Mouse (Mus musculus): ENCODE measurements at regions not wholly inside any gene's neighbourhood (a gene's known extent, or its start where the extent isn't known, plus 50 kb on each side); places are given as distances from the start of the nearest gene placed in this dataset.

- H3K4me3 ChIP-seq, result no peak overlapping the region
- intact Hi-C loops (cut with DNase I), result no loop called here
- no peak for DNase-seq (ENCODE audit: extremely low spot score in 1 of 2, low spot score in 2 of 2)
- H3K27ac ChIP-seq, result no peak overlapping the region
- no peak for TF ChIP-seq CTCF (IDR thresholded peaks at IDR 0.05)
Measured at GRCm38 (mm10) chr13:116243272-116243784, 66.2 kb downstream of the Isl1 start.

DNA sequence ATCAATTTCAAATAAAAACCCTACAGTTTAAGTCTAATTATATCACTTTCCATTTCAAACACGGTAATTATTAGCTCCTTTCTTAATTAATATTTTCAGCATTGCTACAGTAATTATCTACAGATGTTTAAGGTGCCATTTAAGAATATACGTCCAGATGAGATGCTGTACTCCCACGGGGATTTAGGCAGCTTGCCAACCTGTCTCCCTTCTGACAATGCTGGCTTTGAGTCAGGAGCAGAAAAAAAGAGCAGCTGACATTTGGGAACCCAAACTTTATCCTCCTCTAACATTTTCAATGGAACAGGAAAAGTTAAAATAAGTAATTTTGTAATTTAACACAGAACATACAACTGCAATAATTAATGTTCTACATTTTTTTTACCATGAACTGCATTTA is 94.4 kb downstream of the Isl1 start:
- intact Hi-C loops (cut with DNase I), result no loop called here
- Histone ChIP-seq H3K4me3 (no peak overlapping the region), H3K27ac (no peak overlapping the region)
- TF ChIP-seq CTCF (IDR thresholded peaks at IDR 0.05), result no peak
- DNase-seq (ENCODE audit: extremely low spot score in 1 of 2, low spot score in 2 of 2), result no peak

DNA sequence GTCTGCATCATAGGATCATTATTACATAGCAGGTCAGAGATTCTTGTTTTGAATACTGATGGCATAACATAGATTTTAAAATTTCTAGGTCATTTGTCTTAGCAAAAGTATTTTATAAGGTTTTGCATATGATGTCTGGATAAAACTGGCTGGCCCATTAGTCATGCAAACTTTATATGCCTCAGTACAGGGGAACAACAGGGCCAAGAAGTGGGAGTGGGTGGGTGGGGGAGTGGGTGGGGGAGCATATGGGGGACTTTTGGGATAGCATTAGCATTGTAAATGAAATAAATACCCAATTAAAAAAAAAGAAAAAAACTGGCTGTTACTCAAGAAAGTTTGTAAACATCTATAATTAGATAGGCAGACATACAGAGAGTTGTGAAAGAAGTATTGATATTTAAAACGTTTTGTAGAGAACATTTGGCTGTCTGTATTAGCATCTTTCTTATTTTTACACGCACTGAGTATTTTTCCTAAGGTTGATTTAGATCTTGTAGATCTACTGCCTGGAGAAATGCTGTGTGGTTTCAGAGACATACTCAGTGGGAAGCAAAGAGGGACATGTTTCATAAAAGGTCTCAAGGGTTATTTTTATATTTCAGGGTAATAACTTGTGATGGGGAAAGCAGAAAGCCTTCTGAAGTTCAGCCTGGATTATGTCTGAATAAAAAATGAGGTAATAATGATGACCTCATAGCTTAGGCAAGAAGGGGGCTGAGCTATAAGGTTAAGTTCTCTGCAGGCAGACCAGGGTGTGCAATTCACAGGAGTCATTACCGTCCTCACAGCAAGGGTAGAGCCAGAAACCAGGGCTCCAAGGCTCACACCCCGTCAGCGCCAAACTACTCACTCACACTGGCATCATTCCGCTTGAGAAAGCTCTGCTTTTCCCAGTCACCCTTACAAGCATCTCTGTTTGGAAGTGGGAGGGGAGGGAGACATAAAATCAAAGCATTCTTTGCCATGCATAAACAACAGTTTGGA is 95.4 kb downstream of the Isl1 start:
- DNase-seq (ENCODE audit: extremely low spot score in 1 of 2, low spot score in 2 of 2), result no peak
- intact Hi-C loops (cut with DNase I), result no loop called here
- no peak overlapping the region for H3K4me3 ChIP-seq
- no peak overlapping the region for H3K27ac ChIP-seq
- no peak for TF ChIP-seq CTCF (IDR thresholded peaks at IDR 0.05)

- intact Hi-C loops (cut with DNase I), result no loop called here
- H3K27ac ChIP-seq, result no peak overlapping the region
- H3K4me3 ChIP-seq, result no peak overlapping the region
- DNase-seq (ENCODE audit: extremely low spot score in 1 of 2, low spot score in 2 of 2), result no peak
- TF ChIP-seq CTCF (IDR thresholded peaks at IDR 0.05), result no peak
Measured at GRCm38 (mm10) chr13:116201177-116201920, 108.1 kb downstream of the Isl1 start.

DNA sequence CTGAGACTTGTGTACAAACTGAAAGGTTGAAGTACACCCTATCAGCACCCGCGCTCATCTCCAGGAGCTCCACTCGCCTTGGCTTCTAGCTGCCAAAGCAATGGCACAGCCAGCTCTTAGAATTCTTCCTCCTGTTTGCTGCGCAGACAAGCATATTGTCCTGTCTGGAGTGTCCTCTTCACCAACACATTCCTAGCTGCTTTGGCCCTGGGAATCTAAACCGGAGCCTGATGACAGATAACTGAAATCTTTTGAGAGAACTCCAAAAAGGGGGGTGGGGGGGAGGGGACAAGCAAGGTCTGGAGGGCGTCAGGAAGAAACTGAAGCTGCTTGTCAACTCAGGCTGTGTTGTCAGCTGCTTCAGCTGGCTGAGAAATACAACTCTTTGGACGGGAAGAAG is 122.4 kb downstream of the Isl1 start:
- intact Hi-C loops (cut with DNase I), result no loop called here
- Histone ChIP-seq H3K4me3 (no peak overlapping the region), H3K27ac (no peak overlapping the region)
- TF ChIP-seq CTCF (IDR thresholded peaks at IDR 0.05), result no peak
- no peak for DNase-seq (ENCODE audit: extremely low spot score in 1 of 2, low spot score in 2 of 2)

DNA sequence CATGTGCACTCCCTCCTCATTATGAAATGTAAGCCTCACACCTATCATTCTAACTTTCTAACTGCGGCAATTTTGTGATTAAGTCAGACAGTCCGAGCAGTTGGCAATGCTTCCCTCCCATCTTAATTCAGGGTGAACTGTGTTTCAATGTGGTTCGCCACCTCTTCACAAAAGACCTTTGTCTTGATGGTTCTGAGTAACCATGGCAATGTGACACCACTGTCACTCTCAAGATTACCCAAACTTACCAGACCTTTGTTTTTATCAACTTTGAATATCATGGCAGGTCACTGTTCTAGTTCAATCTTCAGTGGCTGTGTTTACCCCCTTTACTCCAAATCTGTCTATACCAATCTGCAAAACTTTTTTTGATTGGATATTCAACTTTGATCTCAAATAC is 131.7 kb downstream of the Isl1 start:
- no peak for DNase-seq (ENCODE audit: extremely low spot score in 1 of 2, low spot score in 2 of 2)
- no peak for TF ChIP-seq CTCF (IDR thresholded peaks at IDR 0.05)
- intact Hi-C loops (cut with DNase I), result no loop called here
- Histone ChIP-seq H3K27ac (no peak overlapping the region), H3K4me3 (no peak overlapping the region)

- DNase-seq (ENCODE audit: extremely low spot score in 1 of 2, low spot score in 2 of 2), result no peak
- no peak overlapping the region for H3K27ac ChIP-seq
- H3K4me3 ChIP-seq, result no peak overlapping the region
- intact Hi-C loops (cut with DNase I), result no loop called here
- TF ChIP-seq CTCF (IDR thresholded peaks at IDR 0.05), result no peak
Measured at GRCm38 (mm10) chr13:116174976-116175375, 134.5 kb downstream of the Isl1 start.

DNA sequence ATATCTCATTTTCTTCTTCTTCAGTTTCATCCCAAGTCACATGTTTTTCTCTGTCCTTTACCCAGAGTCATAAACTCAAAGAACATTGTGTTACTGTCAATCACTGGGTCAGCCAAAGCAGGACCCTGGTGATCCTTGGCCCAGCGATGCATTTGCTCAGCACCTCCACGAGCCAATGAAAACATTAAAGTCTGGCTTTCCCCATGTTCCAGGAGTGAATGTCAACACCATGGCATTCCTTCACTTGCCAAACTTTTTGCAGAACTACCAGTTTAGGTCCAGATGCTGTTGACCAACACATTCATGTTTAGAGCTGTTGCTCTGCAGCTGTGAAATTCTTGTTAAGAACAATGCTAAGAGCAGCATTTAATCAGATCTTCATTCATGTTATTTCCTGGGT is 135.6 kb downstream of the Isl1 start:
- intact Hi-C loops (cut with DNase I), result no loop called here
- H3K4me3 ChIP-seq, result no peak overlapping the region
- no peak for TF ChIP-seq CTCF (IDR thresholded peaks at IDR 0.05)
- no peak for DNase-seq (ENCODE audit: extremely low spot score in 1 of 2, low spot score in 2 of 2)
- no peak overlapping the region for H3K27ac ChIP-seq

- no peak overlapping the region for H3K27ac ChIP-seq
- no peak overlapping the region for H3K4me3 ChIP-seq
- no peak for TF ChIP-seq CTCF (IDR thresholded peaks at IDR 0.05)
- no peak for DNase-seq (ENCODE audit: extremely low spot score in 1 of 2, low spot score in 2 of 2)
- intact Hi-C loops (cut with DNase I), result no loop called here
Measured at GRCm38 (mm10) chr13:116143022-116143421, 166.5 kb downstream of the Isl1 start.

GRCm38 (mm10) chr13:116118664-116119063 is 190.8 kb downstream of the Isl1 start:
- intact Hi-C loops (cut with DNase I), result no loop called here
- Histone ChIP-seq H3K27ac (no peak overlapping the region), H3K4me3 (no peak overlapping the region)
- no peak for TF ChIP-seq CTCF (IDR thresholded peaks at IDR 0.05)
- DNase-seq (ENCODE audit: extremely low spot score in 1 of 2, low spot score in 2 of 2), result no peak

- no peak overlapping the region for H3K27ac ChIP-seq
- TF ChIP-seq CTCF (IDR thresholded peaks at IDR 0.05), result no peak
- intact Hi-C loops (cut with DNase I), result no loop called here
- no peak overlapping the region for H3K4me3 ChIP-seq
- no peak for DNase-seq (ENCODE audit: extremely low spot score in 1 of 2, low spot score in 2 of 2)
Measured at GRCm38 (mm10) chr13:116111032-116111808, 198.3 kb downstream of the Isl1 start.
